Mouse (Mus musculus): ENCODE data around the gene Oaz1. TPM values are rescaled to one million over a fixed set of nuclear protein-coding genes. Genes with fewer than 3 reads are reported as not detected.
"Not testable (repeated sequence)": the region's sequence is repeated elsewhere in the genome, so short reads cannot be mapped to it uniquely, and the experiment has no call there.

Oaz1 gene
- polyA plus RNA-seq, 1 experiment from 2014 or later, result 170 TPM

- Histone ChIP-seq H3K79me2 (ENCODE audit: inconsistent target) (no peaks in the 10 kb centered on the region), H3K4me3 (ENCODE audit: inconsistent target) (no peak overlapping the region), H3K27ac (no peak overlapping the region), H3K36me3 (ENCODE audit: inconsistent target) (peaks cover 5% of the 10 kb centered on the region)
- WGBS (ENCODE audit: missing documents), result 34% methylated on average over 38 of the region's 40 CpGs
Observed at GRCm38 (mm10) chr10:80808099-80808984, 18.1 kb upstream of the Oaz1 start.

GRCm38 (mm10) chr10:80808985-80809632 is 17.3 kb upstream of the Oaz1 start:
- no peaks in the 10 kb centered on the region for H3K36me3 ChIP-seq (ENCODE audit: inconsistent target)
- no peak overlapping the region for H3K27ac ChIP-seq
- H3K4me3 ChIP-seq (ENCODE audit: inconsistent target), result no peak overlapping the region
- no peaks in the 10 kb centered on the region for H3K79me2 ChIP-seq (ENCODE audit: inconsistent target)
- whole genome bisulfite sequencing (ENCODE audit: missing documents), result 26% methylated on average over 18 of the region's 18 CpGs

GRCm38 (mm10) chr10:80810084-80810483 is 16.4 kb upstream of the Oaz1 start:
- H3K79me2 ChIP-seq (ENCODE audit: inconsistent target), result no peaks in the 10 kb centered on the region
- 45% methylated on average over 17 of the region's 20 CpGs for WGBS (ENCODE audit: missing documents)
- no peak overlapping the region for H3K4me3 ChIP-seq (ENCODE audit: inconsistent target)
- H3K27ac ChIP-seq, result no peak overlapping the region
- no peaks in the 10 kb centered on the region for H3K36me3 ChIP-seq (ENCODE audit: inconsistent target)

- 67% methylated on average over 5 of the region's 5 CpGs for WGBS (ENCODE audit: missing documents)
Observed at GRCm38 (mm10) chr10:80812391-80813041, 13.9 kb upstream of the Oaz1 start.

GRCm38 (mm10) chr10:80813366-80813765 is 13.1 kb upstream of the Oaz1 start, which contains the start of gene Jsrp1:
Gene Jsrp1 (minus strand): TSS chr10:80813498.
- Histone ChIP-seq H3K4me3 (ENCODE audit: inconsistent target) (no peak within 1 kb of the TSS), H3K27ac (no peak within 1 kb of the TSS), H3K79me2 (ENCODE audit: inconsistent target) (no peaks in the 10 kb centered on the region), H3K36me3 (ENCODE audit: inconsistent target) (no peaks in the 10 kb centered on the region)
- WGBS (ENCODE audit: missing documents), result 85% methylated on average over 4 of the region's 4 CpGs

More at GRCm38 (mm10) chr10:80812391-80813041, 13.9 kb upstream of the Oaz1 start:
- Histone ChIP-seq H3K79me2 (ENCODE audit: inconsistent target) (no peaks in the 10 kb centered on the region), H3K4me3 (ENCODE audit: inconsistent target) (no peak overlapping the region), H3K27ac (no peak overlapping the region), H3K36me3 (ENCODE audit: inconsistent target) (no peaks in the 10 kb centered on the region)

GRCm38 (mm10) chr10:80814800-80815199 is 11.7 kb upstream of the Oaz1 start:
- 63% methylated on average over 7 of the region's 7 CpGs for WGBS (ENCODE audit: missing documents)
- no peaks in the 10 kb centered on the region for H3K79me2 ChIP-seq (ENCODE audit: inconsistent target)
- H3K4me3 ChIP-seq (ENCODE audit: inconsistent target), result no peak overlapping the region
- H3K27ac ChIP-seq, result no peak overlapping the region
- no peaks in the 10 kb centered on the region for H3K36me3 ChIP-seq (ENCODE audit: inconsistent target)

GRCm38 (mm10) chr10:80816303-80816702 is 10.2 kb upstream of the Oaz1 start:
- H3K27ac ChIP-seq; H3K36me3 ChIP-seq (ENCODE audit: inconsistent target); H3K79me2 ChIP-seq (ENCODE audit: inconsistent target); H3K4me3 ChIP-seq (ENCODE audit: inconsistent target): not testable (repeated sequence)
- WGBS (ENCODE audit: missing documents), result 22% methylated on average over 2 of the region's 3 CpGs

- H3K36me3 ChIP-seq (ENCODE audit: inconsistent target), result no peaks in the 10 kb centered on the region
- H3K27ac ChIP-seq, result no peak overlapping the region
- no peaks in the 10 kb centered on the region for H3K79me2 ChIP-seq (ENCODE audit: inconsistent target)
- no peak overlapping the region for H3K4me3 ChIP-seq (ENCODE audit: inconsistent target)
- 81% methylated on average over 2 of the region's 2 CpGs for WGBS (ENCODE audit: missing documents)
Observed at GRCm38 (mm10) chr10:80817164-80817563, 9.3 kb upstream of the Oaz1 start.

GRCm38 (mm10) chr10:80817955-80818354 is 8.5 kb upstream of the Oaz1 start:
- H3K79me2 ChIP-seq (ENCODE audit: inconsistent target); H3K27ac ChIP-seq; H3K36me3 ChIP-seq (ENCODE audit: inconsistent target); H3K4me3 ChIP-seq (ENCODE audit: inconsistent target): not testable (repeated sequence)
- 81% methylated on average over 7 of the region's 7 CpGs for WGBS (ENCODE audit: missing documents)

GRCm38 (mm10) chr10:80818599-80819281 is 7.7 kb upstream of the Oaz1 start:
- Histone ChIP-seq H3K36me3 (ENCODE audit: inconsistent target) (no peaks in the 10 kb centered on the region), H3K4me3 (ENCODE audit: inconsistent target) (no peak overlapping the region), H3K79me2 (ENCODE audit: inconsistent target) (no peaks in the 10 kb centered on the region), H3K27ac (no peak overlapping the region)
- WGBS (ENCODE audit: missing documents), result 83% methylated on average over 5 of the region's 6 CpGs

- Histone ChIP-seq H3K79me2 (ENCODE audit: inconsistent target) (no peaks in the 10 kb centered on the region), H3K36me3 (ENCODE audit: inconsistent target) (no peaks in the 10 kb centered on the region), H3K27ac (no peak overlapping the region), H3K4me3 (ENCODE audit: inconsistent target) (no peak overlapping the region)
- WGBS (ENCODE audit: missing documents), result 94% methylated on average over 3 of the region's 3 CpGs
Observed at GRCm38 (mm10) chr10:80819406-80819805, 7.0 kb upstream of the Oaz1 start.

GRCm38 (mm10) chr10:80821991-80822390 is 4.5 kb upstream of the Oaz1 start:
- H3K36me3 ChIP-seq (ENCODE audit: inconsistent target), result no peaks in the 10 kb centered on the region
- H3K27ac ChIP-seq, result no peak overlapping the region
- H3K79me2 ChIP-seq (ENCODE audit: inconsistent target), result peaks cover 1% of the 10 kb centered on the region
- WGBS (ENCODE audit: missing documents), result 46% methylated on average over 2 of the region's 2 CpGs
- H3K4me3 ChIP-seq (ENCODE audit: inconsistent target), result no peak overlapping the region

GRCm38 (mm10) chr10:80822528-80822927 is 3.9 kb upstream of the Oaz1 start:
- no peak overlapping the region for H3K4me3 ChIP-seq (ENCODE audit: inconsistent target)
- 84% methylated on average over 5 of the region's 5 CpGs for WGBS (ENCODE audit: missing documents)
- H3K79me2 ChIP-seq (ENCODE audit: inconsistent target), result peaks cover 7% of the 10 kb centered on the region
- H3K27ac ChIP-seq, result no peak overlapping the region
- H3K36me3 ChIP-seq (ENCODE audit: inconsistent target), result no peaks in the 10 kb centered on the region

GRCm38 (mm10) chr10:80823316-80823715 is 3.1 kb upstream of the Oaz1 start:
- H3K27ac ChIP-seq, result peak overlapping the region; percentile 80
- H3K79me2 ChIP-seq (ENCODE audit: inconsistent target), result peaks cover 15% of the 10 kb centered on the region
- no peaks in the 10 kb centered on the region for H3K36me3 ChIP-seq (ENCODE audit: inconsistent target)
- WGBS (ENCODE audit: missing documents), result 67% methylated on average over 1 of the region's 1 CpGs
- H3K4me3 ChIP-seq (ENCODE audit: inconsistent target), result no peak overlapping the region

Data from macrophage (primary cell).